Mouse (Mus musculus) adrenal gland, postnatal 10 days (tissue): Measurements from ENCODE around the gene Polr2g. TPM values are rescaled to one million over a fixed set of nuclear protein-coding genes. Genes with fewer than 3 reads are reported as not detected.

Experiments
- DNase-seq: peaks from one replicate; pipeline ENCODE4 v3.0.0; 2021; ENCODE audit warnings: mixed read lengths
- total RNA-seq, 2 experiments: library from RNA; stranded (reverse); gene quantifications; 2 replicates each; pipeline ENCODE4 v1.2.3; 2021

Gene Polr2g
- total RNA-seq, 2 experiments from 2014 or later: 81.3 to 90.4 TPM

- DNase-seq: no peak
These were observed 40.8 kb downstream of the Polr2g start for GRCm38 (mm10) chr19:8757471-8757998.

GRCm38 (mm10) chr19:8756635-8757387 lies 41.6 kb downstream of the Polr2g start, which contains the start of gene Nxf1:
TSS of gene Nxf1 (plus strand) at chr19:8757073.
- peak; percentile 98 for DNase-seq

DNA sequence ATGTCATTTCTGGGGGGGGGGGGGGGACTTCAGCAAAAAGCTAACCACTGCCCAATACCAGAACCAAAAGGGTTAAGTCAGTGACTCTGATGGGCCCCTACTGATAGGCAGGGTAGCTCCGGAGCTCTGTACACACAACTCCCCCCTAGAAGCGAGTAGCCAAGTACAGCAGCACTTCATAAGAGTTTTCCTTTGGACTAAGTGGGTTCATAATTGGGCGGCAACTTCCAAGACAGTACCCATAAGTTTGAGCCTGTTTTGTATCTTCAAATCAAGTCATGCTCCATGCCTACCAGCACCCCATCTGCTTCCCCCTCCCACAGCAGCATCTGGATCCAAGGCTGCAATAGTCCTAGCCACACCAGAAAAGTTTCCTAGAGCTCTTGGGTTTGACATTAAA lies 42.7 kb downstream of the Polr2g start:
- no peak for DNase-seq

- DNase-seq: no peak
These were observed 51.0 kb downstream of the Polr2g start for GRCm38 (mm10) chr19:8747368-8747767.

DNA sequence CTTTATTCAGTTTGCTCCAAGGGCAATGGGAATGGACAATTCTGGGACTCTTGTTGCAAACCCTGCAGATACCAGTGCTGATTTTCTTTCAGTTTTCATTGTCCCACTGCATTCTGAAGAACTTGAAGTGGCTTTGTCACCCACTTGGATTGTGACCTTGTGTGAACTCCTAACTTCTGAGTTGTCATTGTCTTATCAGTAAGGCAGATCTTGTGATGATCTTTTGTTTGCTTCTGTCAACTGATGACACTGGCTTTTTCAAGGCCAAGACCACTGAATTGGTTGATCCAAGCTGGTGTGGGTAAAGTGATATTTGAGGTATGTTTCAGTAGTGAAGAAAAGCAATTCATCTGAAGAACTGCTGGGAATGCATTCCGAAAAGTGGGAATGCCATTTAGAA lies 53.0 kb downstream of the Polr2g start:
- DNase-seq: no peak

Other genes with a start within 250 kb of the Polr2g start
- 1 to 10 TPM in 1 of 2 experiments, under 1 TPM in 1; 0.58 to 1.4 TPM for gene Slc22a8, start 207.3 kb downstream of the Polr2g start, total RNA-seq
- not detected for gene Slc22a6, start 180.5 kb downstream of the Polr2g start, total RNA-seq
- 1 to 10 TPM; 2.1 to 2.5 TPM for gene Chrm1, start 134.8 kb downstream of the Polr2g start, total RNA-seq
- 100 to 1,000 TPM in 1 of 2 experiments, 10 to 100 TPM in 1; 97.4 to 178 TPM for gene Slc3a2, start 75.2 kb downstream of the Polr2g start, total RNA-seq
- 10 to 100 TPM; 51.1 to 58.8 TPM for gene Wdr74, start 62.8 kb downstream of the Polr2g start, total RNA-seq
- gene 1700092M07Rik, start 57.9 kb downstream of the Polr2g start, total RNA-seq: 1 to 10 TPM; 1.3 to 3.1 TPM
- 10 to 100 TPM; 73.8 to 75.8 TPM for gene Stx5a, start 57.2 kb downstream of the Polr2g start, total RNA-seq
- 100 to 1,000 TPM in 1 of 2 experiments, 10 to 100 TPM in 1; 88.6 to 107 TPM for gene Nxf1, start 41.5 kb downstream of the Polr2g start, total RNA-seq
- 100 to 1,000 TPM; 101 to 127 TPM for gene Tmem223, start 27.6 kb downstream of the Polr2g start, total RNA-seq
- 10 to 100 TPM; 48.6 to 50.0 TPM for gene Tmem179b, start 24.1 kb downstream of the Polr2g start, total RNA-seq
- gene Taf6l, start 12.2 kb downstream of the Polr2g start, total RNA-seq: 10 to 100 TPM; 12.4 to 19.5 TPM
- 1 to 10 TPM; 2.0 to 2.3 TPM for gene Zbtb3, start 4.0 kb upstream of the Polr2g start, total RNA-seq
- 10 to 100 TPM; 25.7 to 30.7 TPM for gene Ttc9c, start 20.8 kb upstream of the Polr2g start, total RNA-seq
- 10 to 100 TPM; 58.0 to 62.7 TPM for gene Hnrnpul2, start 21.4 kb upstream of the Polr2g start, total RNA-seq
- not detected for gene AC129217.1, start 31.2 kb upstream of the Polr2g start, total RNA-seq
- gene Bscl2, start 38.9 kb upstream of the Polr2g start, total RNA-seq: 100 to 1,000 TPM; 157 to 160 TPM
- gene Gng3, start 40.6 kb upstream of the Polr2g start, total RNA-seq: 1 to 10 TPM; 5.8 to 9.8 TPM
- gene Lrrn4cl, start 52.2 kb upstream of the Polr2g start, total RNA-seq: 1 to 10 TPM; 5.5 to 6.1 TPM
- gene Ubxn1, start 72.9 kb upstream of the Polr2g start, total RNA-seq: 100 to 1,000 TPM; 193 to 217 TPM
- gene Uqcc3, start 82.3 kb upstream of the Polr2g start, total RNA-seq: 10 to 100 TPM; 69.1 to 79.0 TPM
- 10 to 100 TPM in 1 of 2 experiments, 1 to 10 TPM in 1; 7.4 to 10.7 TPM for gene Lbhd1, start 85.2 kb upstream of the Polr2g start, total RNA-seq
- not detected for gene Gm49403, start 85.4 kb upstream of the Polr2g start, total RNA-seq
- 10 to 100 TPM; 31.5 to 31.9 TPM for gene 1810009A15Rik, start 90.3 kb upstream of the Polr2g start, total RNA-seq
- gene Gm49416, start 90.3 kb upstream of the Polr2g start, total RNA-seq: not detected
- gene Ints5, start 94.4 kb upstream of the Polr2g start, total RNA-seq: 10 to 100 TPM; 23.7 to 25.2 TPM
- 100 to 1,000 TPM; 142 to 150 TPM for gene Ganab, start 99.5 kb upstream of the Polr2g start, total RNA-seq
- 10 to 100 TPM; 55.1 to 59.3 TPM for gene B3gat3, start 121.8 kb upstream of the Polr2g start, total RNA-seq
- 10 to 100 TPM; 17.4 to 24.0 TPM for gene Rom1, start 130.8 kb upstream of the Polr2g start, total RNA-seq
- gene Eml3, start 131.0 kb upstream of the Polr2g start, total RNA-seq: 10 to 100 TPM; 43.6 to 53.3 TPM
- 100 to 1,000 TPM in 1 of 2 experiments, 10 to 100 TPM in 1; 94.8 to 111 TPM for gene Mta2, start 143.3 kb upstream of the Polr2g start, total RNA-seq
- gene Tut1, start 155.3 kb upstream of the Polr2g start, total RNA-seq: 10 to 100 TPM; 17.4 to 19.3 TPM
- 100 to 1,000 TPM; 355 to 407 TPM for gene Eef1g, start 168.5 kb upstream of the Polr2g start, total RNA-seq
- 100 to 1,000 TPM; 146 to 184 TPM for gene Ahnak, start 190.7 kb upstream of the Polr2g start, total RNA-seq